10 mouse cellular contexts compared by ENCODE assay signal in genomic region chr9:61259421-61260174, GRCm38 (mm10).
DNase-seq lines count a peak whose midpoint lies in the region; ATAC-seq lines count a peak whose summit lies in the region.
"Had no signal": no experiment of that assay in that cellular context is flagged by ENCODE, and none has a peak within 500 bp of the region (broad histone marks: within the 10 kb centered on the region; RNA-seq: fewer than 3 reads in every experiment).

No protein-coding gene starts in this region.

- H3K4me2 ChIP-seq in kidney, embryonic 16.5 days (replicated peaks; ENCODE audit: low read depth, low read length) = no peak overlapping the region
- no peak overlapping the region for H3K4me2 ChIP-seq in hindbrain, embryonic 13.5 days
- H3K4me2 ChIP-seq in neural tube, embryonic 15.5 days = no peak overlapping the region

- peaks cover 16% of the 10 kb centered on the region for H3K4me1 ChIP-seq in kidney, embryonic 16.5 days (ENCODE audit: insufficient read depth, low read length)
- H3K4me1 ChIP-seq in hindbrain, embryonic 13.5 days (replicated peaks) = peaks cover 62% of the 10 kb centered on the region
- peaks cover 49% of the 10 kb centered on the region for H3K4me1 ChIP-seq in neural tube, embryonic 15.5 days

- no peak for DNase-seq in kidney, adult 9 months
- peak; percentile 50 for DNase-seq in embryo, embryonic 9.5 days (ENCODE audit: extremely low spot score)
- no peak for DNase-seq in adrenal gland, adult (ENCODE audit: inconsistent age in 2 of 2, low spot score in 1 of 2)

- no peaks in the 10 kb centered on the region for H3K36me3 ChIP-seq in kidney, embryonic 16.5 days (ENCODE audit: insufficient read depth, low read length)
- no peaks in the 10 kb centered on the region for H3K36me3 ChIP-seq in hindbrain, embryonic 13.5 days
- no peaks in the 10 kb centered on the region for H3K36me3 ChIP-seq in neural tube, embryonic 15.5 days
- H3K36me3 ChIP-seq: G1E had no signal

- no peaks in the 10 kb centered on the region for H3K27me3 ChIP-seq in kidney, embryonic 16.5 days (ENCODE audit: insufficient read depth, low read length)
- H3K27me3 ChIP-seq in hindbrain, embryonic 13.5 days = 0 out of 2 replicates have a peak, but pooled peaks cover 4% of the 10 kb centered on the region
- H3K27me3 ChIP-seq in neural tube, embryonic 15.5 days (replicated peaks) = peaks cover 3% of the 10 kb centered on the region; the same call in 1 of the 2 replicates

- peak; percentile 84 for ATAC-seq in kidney, embryonic 16.5 days (ENCODE audit: low FRiP score, low TSS enrichment)
- peak; percentile 41; the same call in 1 of the 2 replicates for ATAC-seq in hindbrain, embryonic 13.5 days (ENCODE audit: low FRiP score)
- no peak for ATAC-seq in neural tube, embryonic 15.5 days (ENCODE audit: low FRiP score)
- ATAC-seq in activated CD4-positive, CD25-positive, alpha-beta regulatory T cell, adult 4 months = no peak
- ATAC-seq in cerebellum, adult (ENCODE audit: insufficient number of reproducible peaks, low FRiP score, low TSS enrichment) = no peak

- 9% methylated on average over 7 of the region's 7 CpGs for WGBS in kidney, embryonic 16.5 days
- 3% methylated on average over 7 of the region's 7 CpGs for WGBS in hindbrain, embryonic 13.5 days
- WGBS in neural tube, embryonic 15.5 days = 7% methylated on average over 7 of the region's 7 CpGs

- no peak overlapping the region for H3K4me3 ChIP-seq in kidney, embryonic 16.5 days (ENCODE audit: low read length)
- no peak overlapping the region for H3K4me3 ChIP-seq in hindbrain, embryonic 13.5 days
- H3K4me3 ChIP-seq in neural tube, embryonic 15.5 days (replicated peaks) = no peak overlapping the region
- H3K4me3 ChIP-seq: megakaryocyte, embryonic 14.5 days had no signal

- no peaks in the 10 kb centered on the region for H3K9me3 ChIP-seq in kidney, embryonic 16.5 days (ENCODE audit: low read length)
- 0 out of 2 replicates have a peak, but pooled peaks cover under 1% of the 10 kb centered on the region for H3K9me3 ChIP-seq in hindbrain, embryonic 13.5 days
- H3K9me3 ChIP-seq in neural tube, embryonic 15.5 days (replicated peaks) = 0 out of 2 replicates have a peak, but pooled peaks cover 1% of the 10 kb centered on the region
- H3K9me3 ChIP-seq: G1E had no signal

- H3K27ac ChIP-seq in kidney, embryonic 16.5 days (ENCODE audit: low read length) = no peak overlapping the region
- H3K27ac ChIP-seq in hindbrain, embryonic 13.5 days = no peak overlapping the region; the same call in 1 of the 2 replicates
- H3K27ac ChIP-seq in neural tube, embryonic 15.5 days (replicated peaks) = 0 out of 2 replicates have a peak overlapping the region, but pooled peaks have one; percentile 37

- no peak overlapping the region for H3K9ac ChIP-seq in kidney, embryonic 16.5 days (replicated peaks; ENCODE audit: low read length)
- H3K9ac ChIP-seq in hindbrain, embryonic 13.5 days = 0 out of 2 replicates have a peak overlapping the region, but pooled peaks have one; percentile 3
- H3K9ac ChIP-seq in neural tube, embryonic 15.5 days (replicated peaks) = no peak overlapping the region

Comparison
In these comparisons a context has a peak if more than half of its experiments do, and no peak if none do; other contexts are left out.
1. ATAC-seq: peak in kidney, embryonic 16.5 days (single experiment) and hindbrain, embryonic 13.5 days (single experiment); none in neural tube, embryonic 15.5 days (single experiment), activated CD4-positive, CD25-positive, alpha-beta regulatory T cell, adult 4 months (single experiment) and cerebellum, adult (single experiment).